Mouse (Mus musculus) heart, postnatal 0 days (tissue): ENCODE measurements around the gene Arg1. TPM values are rescaled to one million over a fixed set of nuclear protein-coding genes. Genes with fewer than 3 reads are reported as not detected.

ENCODE experiments used
- ATAC-seq: fragments of 200-750 bp; cut with Nextera tagmentation; 2 replicates; pipeline ENCODE4 v1.8.0; 2017; ENCODE audit warnings: low read depth, moderate number of reproducible peaks, moderate library complexity; ENCODE audit not compliant: insufficient read depth
- DNase-seq: peaks from one replicate; pipeline ENCODE4 v3.0.0-alpha.2; 2016; ENCODE audit warnings: low spot score
- H3K27ac ChIP-seq: fragments of 300-500 bp; sonication (generic); 2 replicates; pipeline ENCODE4 v1.5.1; 2014; ENCODE audit warnings: low read depth, mild to moderate bottlenecking
- H3K27me3 ChIP-seq: fragments of 300-500 bp; sonication (generic); 2 replicates; pipeline ENCODE4 v1.6.1; 2014; ENCODE audit warnings: low read length, mixed read lengths; ENCODE audit not compliant: control insufficient read depth, insufficient read depth
- H3K36me3 ChIP-seq: fragments of 300-500 bp; sonication (generic); replicated peaks from 2 replicates; pipeline ENCODE4 v1.6.1; 2014; ENCODE audit warnings: low read length, mixed read lengths; ENCODE audit not compliant: control insufficient read depth, insufficient read depth
- H3K4me1 ChIP-seq: fragments of 300-500 bp; sonication (generic); 2 replicates; pipeline ENCODE4 v1.6.1; 2014; ENCODE audit warnings: antibody characterized with exemption; ENCODE audit not compliant: control insufficient read depth, insufficient read depth
- H3K4me2 ChIP-seq: fragments of 300-500 bp; sonication (generic); 2 replicates; pipeline ENCODE4 v1.6.1; 2014; ENCODE audit warnings: low read depth, mild to moderate bottlenecking, low read length, moderate library complexity
- H3K4me3 ChIP-seq: fragments of 300-500 bp; sonication (generic); 2 replicates; pipeline ENCODE4 v1.5.1; 2014; ENCODE audit warnings: low read depth, low read length
- H3K9ac ChIP-seq: fragments of 300-500 bp; sonication (generic); replicated peaks from 2 replicates; pipeline ENCODE4 v1.6.1; 2014; ENCODE audit warnings: low read depth, low read length, mixed read lengths
- H3K9me3 ChIP-seq: fragments of 300-500 bp; sonication (generic); replicated peaks from 2 replicates; pipeline ENCODE4 v1.6.1; 2016; ENCODE audit warnings: low read length; ENCODE audit not compliant: control insufficient read depth
- CTCF ChIP-seq: IDR thresholded peaks from 2 replicates; pipeline ENCODE4 v1.5.1; 2016; ENCODE audit warnings: antibody characterized with exemption, control low read depth, low read depth
- EP300 ChIP-seq: IDR thresholded peaks from 2 replicates; pipeline ENCODE4 v1.6.1; 2016; ENCODE audit warnings: antibody characterized with exemption, low read depth
- whole genome bisulfite sequencing: fragments of 180-500 bp; shearing (Covaris S2); extraction: QIAGEN DNeasy Blood & Tissue Kit; methylation state at CpG from one replicate; pipeline ENCODE4 v1.1.7; 2014; 5-methylcytosine and 5-hydroxymethylcytosine counted together
- polyA plus RNA-seq: library from polyadenylated mRNA; unstranded; fragments of >200 nt; fragmentation: Nextera tagmentation; extraction: Ambion mirVana; gene quantifications from 2 replicates; pipeline ENCODE4 v1.2.1, GENCODE M21; 2015
- total RNA-seq: library from RNA; depleted of rRNA; stranded (reverse); fragments of >200 nt; gene quantifications from 2 replicates; pipeline ENCODE4 v1.2.3, GENCODE M21; 2014; ENCODE audit warnings: low replicate concordance

The Arg1 gene
- total and polyA plus RNA-seq, 2 experiments from 2014 or later: 0.23 to 1.1 TPM

DNA sequence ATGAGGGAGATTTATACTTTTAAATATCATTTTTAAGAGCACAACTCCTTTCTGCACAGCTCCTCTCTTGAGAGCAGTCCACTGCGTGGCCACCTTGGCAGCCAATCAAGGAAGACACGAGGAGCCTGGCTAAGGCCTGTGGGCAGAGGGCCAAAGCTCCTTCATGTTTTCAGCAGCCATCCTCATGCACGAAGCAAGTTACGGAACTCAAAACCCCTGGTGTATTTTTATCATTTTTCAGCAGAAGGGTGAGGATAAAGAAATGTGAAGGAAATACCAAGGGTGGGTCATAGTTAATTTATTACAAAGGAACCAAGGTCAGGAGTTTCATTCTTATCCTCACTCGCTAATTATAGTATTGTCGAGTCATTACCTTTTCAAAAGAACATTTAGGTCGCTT lies 25.3 kb upstream of the Arg1 start:
- 30% methylated on average over 7 of the region's 7 CpGs for WGBS
- DNase-seq (no peak), ATAC-seq (no peak)
- Histone ChIP-seq H3K36me3 (no peaks in the 10 kb centered on the region), H3K27ac (no peak overlapping the region), H3K4me2 (no peak overlapping the region), H3K4me3 (no peak overlapping the region), H3K9me3 (no peaks in the 10 kb centered on the region), H3K9ac (no peak overlapping the region), H3K4me1 (no peaks in the 10 kb centered on the region), H3K27me3 (0 out of 2 replicates have a peak, but pooled peaks cover 10% of the 10 kb centered on the region)
- TF ChIP-seq EP300 (no peak), CTCF (no peak)

DNA sequence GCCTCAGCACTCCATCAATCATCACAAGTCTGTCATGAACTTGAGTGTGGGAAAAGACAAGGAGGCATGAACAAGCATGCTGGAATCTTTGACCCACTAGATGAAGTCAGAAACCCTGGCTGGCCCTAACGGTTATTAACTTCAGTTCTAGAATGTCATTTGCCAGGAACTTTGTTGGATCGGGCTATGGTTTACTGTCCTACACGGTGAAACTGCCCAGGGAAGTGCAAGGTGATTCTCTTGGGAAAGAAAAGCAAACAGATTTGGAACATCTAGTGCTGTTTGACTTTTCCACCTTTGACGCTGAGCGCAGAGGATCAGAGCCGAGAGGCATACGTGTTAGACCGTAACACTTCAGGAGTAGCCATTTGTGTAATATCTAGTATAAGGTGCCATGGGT lies 24.3 kb upstream of the Arg1 start:
- Histone ChIP-seq H3K9me3 (no peaks in the 10 kb centered on the region), H3K36me3 (no peaks in the 10 kb centered on the region), H3K4me1 (no peaks in the 10 kb centered on the region), H3K27me3 (0 out of 2 replicates have a peak, but pooled peaks cover 2% of the 10 kb centered on the region), H3K4me2 (no peak overlapping the region), H3K4me3 (no peak overlapping the region), H3K9ac (no peak overlapping the region), H3K27ac (no peak overlapping the region)
- DNase-seq (no peak), ATAC-seq (no peak)
- 79% methylated on average over 8 of the region's 8 CpGs for WGBS
- no peak for TF ChIP-seq EP300
- no peak for TF ChIP-seq CTCF

- ATAC-seq (no peak), DNase-seq (no peak)
- Histone ChIP-seq H3K9me3 (no peaks in the 10 kb centered on the region), H3K4me3 (no peak overlapping the region), H3K36me3 (no peaks in the 10 kb centered on the region), H3K4me2 (no peak overlapping the region), H3K27ac (no peak overlapping the region), H3K27me3 (no peaks in the 10 kb centered on the region), H3K4me1 (no peaks in the 10 kb centered on the region), H3K9ac (no peak overlapping the region)
- 61% methylated on average over 4 of the region's 4 CpGs for WGBS
- TF ChIP-seq CTCF (no peak), EP300 (no peak)
These were observed 22.9 kb upstream of the Arg1 start for GRCm38 (mm10) chr10:24950223-24950622.

- DNase-seq (no peak), ATAC-seq (no peak)
- H3K4me2 ChIP-seq: no peak overlapping the region
- H3K27ac ChIP-seq: no peak overlapping the region
- H3K36me3 ChIP-seq: no peaks in the 10 kb centered on the region
- H3K4me1 ChIP-seq: no peaks in the 10 kb centered on the region
- TF ChIP-seq CTCF (no peak), EP300 (no peak)
- 76% methylated on average over 8 of the region's 8 CpGs for WGBS
- H3K9me3 ChIP-seq: no peaks in the 10 kb centered on the region
- no peak overlapping the region for H3K9ac ChIP-seq
- no peaks in the 10 kb centered on the region for H3K27me3 ChIP-seq
- H3K4me3 ChIP-seq: no peak overlapping the region
These were observed 21.0 kb upstream of the Arg1 start for GRCm38 (mm10) chr10:24948278-24948677.

DNA sequence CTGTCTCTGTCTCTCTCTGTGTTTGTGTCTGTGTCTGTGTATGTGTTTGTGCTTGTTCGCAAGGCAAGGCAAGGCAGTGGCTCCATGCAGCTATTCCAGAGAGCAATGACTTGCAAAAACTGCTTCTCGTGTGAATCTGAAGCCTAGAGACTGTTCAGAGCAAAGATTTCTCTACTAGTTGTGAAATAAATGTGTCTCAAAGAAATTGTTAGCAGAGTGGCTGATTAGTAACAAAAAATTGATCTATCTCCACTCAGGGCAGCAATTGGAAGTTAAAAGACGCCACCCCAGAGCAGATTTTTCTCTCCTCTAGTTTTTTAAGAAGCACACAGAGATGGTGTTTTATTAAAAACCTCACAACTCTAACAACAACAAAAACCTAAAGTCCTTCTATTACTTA lies 20.6 kb upstream of the Arg1 start:
- no peaks in the 10 kb centered on the region for H3K36me3 ChIP-seq
- no peak overlapping the region for H3K9ac ChIP-seq
- H3K4me2 ChIP-seq: no peak overlapping the region
- no peak for TF ChIP-seq EP300
- no peak for TF ChIP-seq CTCF
- no peaks in the 10 kb centered on the region for H3K4me1 ChIP-seq
- no peak overlapping the region for H3K27ac ChIP-seq
- no peak for ATAC-seq
- WGBS: 85% methylated on average over 3 of the region's 3 CpGs
- H3K9me3 ChIP-seq: no peaks in the 10 kb centered on the region
- H3K27me3 ChIP-seq: no peaks in the 10 kb centered on the region
- no peak for DNase-seq
- no peak overlapping the region for H3K4me3 ChIP-seq

DNA sequence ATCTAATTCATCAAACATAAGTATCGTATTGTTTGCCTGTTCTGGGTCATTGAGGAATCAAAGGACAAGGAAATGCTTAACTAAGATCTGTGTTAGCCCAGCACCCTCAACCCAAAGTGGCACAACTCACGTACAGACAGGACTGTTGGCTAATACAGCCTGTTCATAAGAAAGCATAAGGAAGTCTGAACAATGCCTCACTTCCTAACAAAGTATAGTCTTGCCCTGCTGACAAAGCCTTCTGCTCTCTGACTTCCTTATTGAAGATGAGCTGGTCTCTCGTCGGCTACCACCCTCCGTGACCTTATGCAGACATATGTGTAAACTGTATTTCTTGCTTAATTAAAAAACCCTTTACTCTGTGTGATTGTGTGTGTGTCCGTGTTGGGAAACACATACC lies 2.9 kb upstream of the Arg1 start:
- H3K4me2 ChIP-seq: no peak overlapping the region
- no peaks in the 10 kb centered on the region for H3K36me3 ChIP-seq
- ATAC-seq: no peak
- no peaks in the 10 kb centered on the region for H3K27me3 ChIP-seq
- H3K9ac ChIP-seq: no peak overlapping the region
- no peaks in the 10 kb centered on the region for H3K9me3 ChIP-seq
- WGBS: 64% methylated on average over 6 of the region's 6 CpGs
- no peak overlapping the region for H3K27ac ChIP-seq
- peaks cover 4% of the 10 kb centered on the region for H3K4me1 ChIP-seq
- no peak overlapping the region for H3K4me3 ChIP-seq
- TF ChIP-seq CTCF (no peak), EP300 (no peak)
- DNase-seq: no peak
